Mouse (Mus musculus) lung, adult 2 months (tissue): ENCODE measurements around the gene Glb1.

ENCODE experiments used
- CTCF ChIP-seq: fragments of 200-500 bp; IDR thresholded peaks from 2 replicates; pipeline ENCODE4 v1.5.1; 2011; ENCODE audit warnings: mild to moderate bottlenecking, low read length, control low read depth; ENCODE audit not compliant: insufficient read depth
- POLR2A ChIP-seq: fragments of 200-500 bp; IDR thresholded peaks from 2 replicates; pipeline ENCODE4 v1.6.1; 2011; ENCODE audit warnings: low read depth, mild to moderate bottlenecking, control low read depth, low read length, borderline replicate concordance; ENCODE audit errors: extremely low read depth

- TF ChIP-seq CTCF: no peak
- no peak for TF ChIP-seq POLR2A
Observed at GRCm38 (mm10) chr9:114506564-114506963, 105.7 kb downstream of the Glb1 start.
